Mouse (Mus musculus): ENCODE results near the gene Tcp11l1. TPM values are rescaled to one million over a fixed set of nuclear protein-coding genes. Genes with fewer than 3 reads are reported as not detected.

Gene Tcp11l1
- total and polyA plus RNA-seq, 2 experiments from 2014 or later = 1.9 to 28.7 TPM

GRCm38 (mm10) chr2:104739691-104740090, 27.7 kb upstream of the Tcp11l1 start:
- Histone ChIP-seq H3K9me3 (replicated peaks; ENCODE audit: control insufficient read depth, low read length) (no peaks in the 10 kb centered on the region), H3K4me3 (ENCODE audit: low read depth, low read length) (no peak overlapping the region), H3K27me3 (ENCODE audit: control insufficient read depth, insufficient read depth, low read length) (no peaks in the 10 kb centered on the region), H3K4me1 (ENCODE audit: control insufficient read depth, insufficient read depth) (peaks cover 7% of the 10 kb centered on the region; the same call in 1 of the 2 replicates), H3K27ac (ENCODE audit: low read depth) (no peak overlapping the region), H3K9ac (replicated peaks; ENCODE audit: low read depth, low read length) (no peak overlapping the region), H3K36me3 (replicated peaks; ENCODE audit: control insufficient read depth, insufficient read depth, low read length) (no peaks in the 10 kb centered on the region), H3K4me2 (ENCODE audit: low read depth, low read length) (no peak overlapping the region)
- 91% methylated on average over 2 of the region's 2 CpGs for WGBS
- no peak for TF ChIP-seq EP300 (IDR thresholded peaks at IDR 0.05; ENCODE audit: low read depth)
- TF ChIP-seq CTCF (IDR thresholded peaks at IDR 0.05; ENCODE audit: low read depth) = no peak
- ATAC-seq (ENCODE audit: insufficient read depth, low read depth) = no peak
- DNase-seq (ENCODE audit: low spot score) = no peak

GRCm38 (mm10) chr2:104736241-104736640, 24.3 kb upstream of the Tcp11l1 start:
- 67% methylated on average over 7 of the region's 7 CpGs for WGBS
- H3K9me3 ChIP-seq (replicated peaks; ENCODE audit: control insufficient read depth, low read length) = no peaks in the 10 kb centered on the region
- DNase-seq (ENCODE audit: low spot score) (no peak), ATAC-seq (ENCODE audit: insufficient read depth, low read depth) (no peak)
- H3K4me1 ChIP-seq (ENCODE audit: control insufficient read depth, insufficient read depth) = no peaks in the 10 kb centered on the region
- no peak overlapping the region for H3K4me2 ChIP-seq (ENCODE audit: low read depth, low read length)
- no peak overlapping the region for H3K4me3 ChIP-seq (ENCODE audit: low read depth, low read length)
- H3K27me3 ChIP-seq (ENCODE audit: control insufficient read depth, insufficient read depth, low read length) = no peaks in the 10 kb centered on the region
- TF ChIP-seq EP300 (IDR thresholded peaks at IDR 0.05; ENCODE audit: low read depth) = no peak
- no peak for TF ChIP-seq CTCF (IDR thresholded peaks at IDR 0.05; ENCODE audit: low read depth)
- H3K9ac ChIP-seq (replicated peaks; ENCODE audit: low read depth, low read length) = no peak overlapping the region
- no peaks in the 10 kb centered on the region for H3K36me3 ChIP-seq (replicated peaks; ENCODE audit: control insufficient read depth, insufficient read depth, low read length)
- no peak overlapping the region for H3K27ac ChIP-seq (ENCODE audit: low read depth)

- no peak overlapping the region for H3K27ac ChIP-seq (ENCODE audit: low read depth)
- no peak for TF ChIP-seq EP300 (IDR thresholded peaks at IDR 0.05; ENCODE audit: low read depth)
- TF ChIP-seq CTCF (IDR thresholded peaks at IDR 0.05; ENCODE audit: low read depth) = no peak
- no peaks in the 10 kb centered on the region for H3K4me1 ChIP-seq (ENCODE audit: control insufficient read depth, insufficient read depth)
- no peak overlapping the region for H3K9ac ChIP-seq (replicated peaks; ENCODE audit: low read depth, low read length)
- H3K9me3 ChIP-seq (replicated peaks; ENCODE audit: control insufficient read depth, low read length) = no peaks in the 10 kb centered on the region
- H3K36me3 ChIP-seq (replicated peaks; ENCODE audit: control insufficient read depth, insufficient read depth, low read length) = no peaks in the 10 kb centered on the region
- ATAC-seq (ENCODE audit: insufficient read depth, low read depth) (no peak), DNase-seq (ENCODE audit: low spot score) (no peak)
- WGBS = 69% methylated on average over 7 of the region's 7 CpGs
- H3K4me2 ChIP-seq (ENCODE audit: low read depth, low read length) = no peak overlapping the region
- no peak overlapping the region for H3K4me3 ChIP-seq (ENCODE audit: low read depth, low read length)
- H3K27me3 ChIP-seq (ENCODE audit: control insufficient read depth, insufficient read depth, low read length) = no peaks in the 10 kb centered on the region
Observed at GRCm38 (mm10) chr2:104732562-104733256, 20.7 kb upstream of the Tcp11l1 start.

GRCm38 (mm10) chr2:104732033-104732444, 20.1 kb upstream of the Tcp11l1 start:
- no peaks in the 10 kb centered on the region for H3K4me1 ChIP-seq (ENCODE audit: control insufficient read depth, insufficient read depth)
- H3K9me3 ChIP-seq (replicated peaks; ENCODE audit: control insufficient read depth, low read length) = no peaks in the 10 kb centered on the region
- ATAC-seq (ENCODE audit: insufficient read depth, low read depth) (no peak), DNase-seq (ENCODE audit: low spot score) (no peak)
- H3K4me3 ChIP-seq (ENCODE audit: low read depth, low read length) = no peak overlapping the region
- H3K27ac ChIP-seq (ENCODE audit: low read depth) = no peak overlapping the region
- H3K4me2 ChIP-seq (ENCODE audit: low read depth, low read length) = no peak overlapping the region
- H3K9ac ChIP-seq (replicated peaks; ENCODE audit: low read depth, low read length) = no peak overlapping the region
- H3K36me3 ChIP-seq (replicated peaks; ENCODE audit: control insufficient read depth, insufficient read depth, low read length) = no peaks in the 10 kb centered on the region
- WGBS = 56% methylated on average over 9 of the region's 9 CpGs
- TF ChIP-seq CTCF (IDR thresholded peaks at IDR 0.05; ENCODE audit: low read depth) (no peak), EP300 (IDR thresholded peaks at IDR 0.05; ENCODE audit: low read depth) (no peak)
- H3K27me3 ChIP-seq (ENCODE audit: control insufficient read depth, insufficient read depth, low read length) = no peaks in the 10 kb centered on the region

GRCm38 (mm10) chr2:104727369-104727768, 15.4 kb upstream of the Tcp11l1 start:
- 67% methylated on average over 1 of the region's 1 CpGs for WGBS
- Histone ChIP-seq H3K36me3 (replicated peaks; ENCODE audit: control insufficient read depth, insufficient read depth, low read length) (no peaks in the 10 kb centered on the region), H3K9me3 (replicated peaks; ENCODE audit: control insufficient read depth, low read length) (no peaks in the 10 kb centered on the region), H3K4me3 (ENCODE audit: low read depth, low read length) (no peak overlapping the region), H3K27ac (ENCODE audit: low read depth) (no peak overlapping the region), H3K4me1 (ENCODE audit: control insufficient read depth, insufficient read depth) (no peaks in the 10 kb centered on the region), H3K4me2 (ENCODE audit: low read depth, low read length) (no peak overlapping the region), H3K9ac (replicated peaks; ENCODE audit: low read depth, low read length) (no peak overlapping the region), H3K27me3 (ENCODE audit: control insufficient read depth, insufficient read depth, low read length) (no peaks in the 10 kb centered on the region)
- DNase-seq (ENCODE audit: low spot score) = no peak
- TF ChIP-seq EP300 (IDR thresholded peaks at IDR 0.05; ENCODE audit: low read depth) (no peak), CTCF (IDR thresholded peaks at IDR 0.05; ENCODE audit: low read depth) (no peak)
- ATAC-seq (ENCODE audit: insufficient read depth, low read depth) = no peak

GRCm38 (mm10) chr2:104722021-104722420, 10.1 kb upstream of the Tcp11l1 start:
- Histone ChIP-seq H3K4me1 (ENCODE audit: control insufficient read depth, insufficient read depth) (no peaks in the 10 kb centered on the region), H3K4me3 (ENCODE audit: low read depth, low read length) (no peak overlapping the region), H3K27me3 (ENCODE audit: control insufficient read depth, insufficient read depth, low read length) (no peaks in the 10 kb centered on the region), H3K36me3 (replicated peaks; ENCODE audit: control insufficient read depth, insufficient read depth, low read length) (no peaks in the 10 kb centered on the region), H3K27ac (ENCODE audit: low read depth) (no peak overlapping the region), H3K9ac (replicated peaks; ENCODE audit: low read depth, low read length) (no peak overlapping the region), H3K9me3 (replicated peaks; ENCODE audit: control insufficient read depth, low read length) (no peaks in the 10 kb centered on the region), H3K4me2 (ENCODE audit: low read depth, low read length) (no peak overlapping the region)
- no peak for DNase-seq (ENCODE audit: low spot score)
- 88% methylated on average over 3 of the region's 3 CpGs for whole genome bisulfite sequencing
- no peak for TF ChIP-seq EP300 (IDR thresholded peaks at IDR 0.05; ENCODE audit: low read depth)
- no peak for TF ChIP-seq CTCF (IDR thresholded peaks at IDR 0.05; ENCODE audit: low read depth)
- ATAC-seq (ENCODE audit: insufficient read depth, low read depth) = no peak
